Mouse (Mus musculus): ENCODE measurements around the gene Fmc1.
"Not testable (repeated sequence)": the region's sequence is repeated elsewhere in the genome, so short reads cannot be mapped to it uniquely, and the experiment has no call there.

Fmc1 gene

DNA sequence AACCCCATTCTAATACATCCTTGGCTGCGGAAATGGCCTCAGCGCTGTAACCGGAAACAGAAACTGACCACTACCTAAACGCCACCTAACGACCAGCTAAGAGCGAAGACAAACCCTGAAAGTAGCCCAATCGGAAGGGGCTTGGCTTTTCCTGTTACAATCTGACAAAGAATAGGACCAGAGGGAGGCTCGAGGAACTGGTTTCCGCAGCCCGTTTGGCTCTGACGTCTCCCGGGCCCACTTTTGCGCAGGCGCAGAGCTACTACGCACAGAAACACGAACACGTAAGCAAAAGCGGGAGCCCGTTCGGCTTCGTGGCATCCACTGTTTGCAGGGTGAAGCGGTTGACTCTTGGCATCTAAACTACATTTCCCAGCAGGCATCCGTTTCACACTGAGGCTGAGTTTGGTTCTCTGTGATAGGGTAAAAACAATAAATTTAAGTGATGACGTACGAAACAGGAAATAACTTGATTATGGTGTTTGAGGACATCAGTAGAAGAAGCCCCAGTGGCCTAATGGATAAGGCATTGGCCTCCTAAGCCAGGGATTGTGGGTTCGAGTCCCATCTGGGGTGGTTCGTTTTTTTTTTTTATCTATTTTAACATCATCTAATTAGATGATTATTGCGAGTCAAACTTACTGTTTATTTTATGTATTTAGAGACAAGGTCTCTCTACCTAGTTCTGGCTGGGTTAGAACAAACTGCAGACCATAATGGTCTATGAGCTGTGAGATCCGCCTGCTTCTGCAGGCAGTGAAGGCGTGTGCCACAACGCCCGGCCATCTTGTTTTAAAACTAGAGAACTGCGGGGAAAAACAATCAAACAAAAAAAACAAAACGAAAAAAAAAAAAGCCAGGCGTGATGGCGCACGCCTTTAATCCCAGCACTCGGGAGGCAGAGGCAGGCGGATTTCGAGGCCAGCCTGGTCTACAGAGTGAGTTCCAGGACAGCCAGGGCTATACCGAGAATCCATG is at the start of gene Fmc1:
Fmc1 (plus strand) TSS at position 75 of the 978 bp plus-strand sequence.
- peak; percentile 97 for DNase-seq

DNA sequence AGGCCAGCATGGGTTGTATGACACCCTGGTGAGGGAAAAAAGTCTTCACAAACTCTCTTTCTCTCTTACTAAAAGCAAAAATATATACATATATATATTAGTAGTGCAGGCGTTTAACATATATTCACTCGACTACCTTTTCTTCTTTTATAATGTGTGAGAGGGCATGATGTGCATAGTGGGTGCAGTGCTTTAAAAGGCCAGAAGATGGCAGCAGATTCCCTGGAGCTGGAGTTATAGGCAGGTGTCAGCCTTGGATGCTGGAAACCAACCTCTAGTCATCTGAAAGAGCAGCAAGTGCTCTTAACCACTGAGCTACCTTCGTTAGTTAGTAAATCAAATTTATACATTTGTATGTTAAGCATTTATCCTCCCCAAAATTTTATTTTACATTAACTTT is 40.8 kb upstream of the Fmc1 start:
- peak; percentile 22 for DNase-seq

DNA sequence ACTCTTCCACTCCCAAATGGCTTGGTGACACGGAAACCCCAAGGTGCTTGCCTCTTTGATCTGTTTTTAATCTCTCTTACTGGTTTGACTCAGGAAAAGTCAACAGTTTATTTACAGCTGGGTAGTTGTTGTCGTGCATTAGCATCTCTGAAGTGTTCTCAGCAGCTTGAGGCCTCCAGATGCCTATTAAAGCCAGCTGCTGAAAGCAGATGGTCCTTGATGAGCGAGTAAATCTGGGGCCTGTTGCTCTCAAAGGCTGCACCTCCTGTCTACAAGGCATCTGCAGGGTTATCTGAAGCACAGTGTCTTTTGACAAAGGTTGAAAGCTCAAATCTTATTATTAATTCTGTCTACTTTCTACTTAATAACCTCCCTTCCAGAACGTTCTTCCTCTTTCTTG is 37.7 kb upstream of the Fmc1 start:
- no peak for DNase-seq

DNA sequence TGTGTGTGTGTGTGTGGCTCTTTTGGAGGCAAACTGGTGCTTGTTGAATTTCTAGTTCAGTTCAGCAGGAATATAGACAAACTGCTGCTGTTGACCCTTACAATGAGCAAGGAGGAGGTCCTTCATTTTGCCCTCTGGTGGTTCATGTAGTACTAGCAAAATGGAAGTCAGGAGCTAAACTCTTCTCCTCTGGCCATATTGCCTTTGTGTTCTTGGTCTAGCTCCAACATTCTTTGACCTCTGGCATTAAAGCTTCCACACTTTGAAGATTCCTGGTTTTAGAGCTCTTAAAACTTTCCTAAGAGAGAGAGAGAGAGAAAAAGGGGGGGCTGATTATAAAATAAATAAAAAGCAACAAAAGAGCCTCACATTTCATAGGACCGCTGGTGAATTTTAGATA is 21.2 kb upstream of the Fmc1 start:
- no peak for DNase-seq

DNA sequence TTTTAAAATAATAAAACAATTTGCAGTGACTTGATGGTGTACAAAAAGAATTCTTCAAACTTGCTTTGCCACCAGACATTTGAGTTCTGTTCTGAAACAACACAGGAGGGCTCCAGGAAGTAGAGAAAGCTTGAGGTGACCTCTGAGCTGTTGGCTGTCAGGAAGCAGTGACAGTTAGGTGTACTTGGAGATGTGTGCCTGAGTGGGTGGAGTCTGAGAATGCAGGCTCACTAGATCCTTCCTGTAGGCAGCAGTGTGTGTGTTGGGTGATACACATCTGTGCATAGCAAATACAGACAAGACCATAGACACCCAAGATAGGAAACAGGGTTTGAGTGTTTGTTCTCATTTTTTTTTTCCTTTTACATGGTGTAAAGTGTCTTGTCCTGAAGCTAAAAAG is 20.5 kb upstream of the Fmc1 start:
- DNase-seq = no peak

DNA sequence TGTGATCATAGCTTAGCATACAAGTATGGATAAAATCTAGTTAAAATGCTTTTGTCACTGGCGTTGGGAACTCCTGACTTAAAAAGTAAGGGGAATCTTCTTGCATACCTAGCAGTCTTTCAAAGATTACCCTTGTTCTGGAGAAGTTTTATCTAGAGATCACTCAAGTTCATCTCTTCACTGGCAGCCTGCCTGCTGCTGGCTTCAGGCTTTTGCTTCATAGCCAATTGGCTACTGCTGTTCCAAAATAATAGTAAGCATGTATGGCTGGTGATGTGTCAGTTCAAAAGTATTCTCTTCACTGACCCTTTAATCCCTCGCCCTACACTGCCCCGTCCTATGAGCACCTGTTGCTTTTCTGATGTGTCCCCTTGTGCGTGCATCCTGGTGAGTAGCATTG is 18.1 kb upstream of the Fmc1 start:
- no peak for DNase-seq

DNA sequence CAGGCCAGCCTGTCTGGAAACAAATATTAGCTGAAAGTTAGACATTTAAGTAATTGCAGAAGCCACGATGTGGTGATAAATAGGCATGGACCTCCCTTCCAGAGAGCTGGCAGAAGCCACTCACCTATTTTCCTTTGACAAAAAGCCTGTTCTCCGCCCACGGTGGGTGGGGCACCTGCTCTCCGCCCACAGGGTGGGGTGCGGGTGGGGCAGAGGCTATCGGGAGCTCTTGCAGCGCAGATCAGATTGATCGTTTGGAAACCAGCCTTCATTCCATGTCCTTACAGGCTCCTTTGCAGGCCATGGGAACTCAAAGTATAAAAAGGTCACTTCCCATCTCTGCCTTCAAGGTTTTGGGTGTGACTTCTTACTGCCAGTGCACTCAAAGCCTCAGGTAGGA is 9.5 kb upstream of the Fmc1 start:
- DNase-seq = no peak

DNA sequence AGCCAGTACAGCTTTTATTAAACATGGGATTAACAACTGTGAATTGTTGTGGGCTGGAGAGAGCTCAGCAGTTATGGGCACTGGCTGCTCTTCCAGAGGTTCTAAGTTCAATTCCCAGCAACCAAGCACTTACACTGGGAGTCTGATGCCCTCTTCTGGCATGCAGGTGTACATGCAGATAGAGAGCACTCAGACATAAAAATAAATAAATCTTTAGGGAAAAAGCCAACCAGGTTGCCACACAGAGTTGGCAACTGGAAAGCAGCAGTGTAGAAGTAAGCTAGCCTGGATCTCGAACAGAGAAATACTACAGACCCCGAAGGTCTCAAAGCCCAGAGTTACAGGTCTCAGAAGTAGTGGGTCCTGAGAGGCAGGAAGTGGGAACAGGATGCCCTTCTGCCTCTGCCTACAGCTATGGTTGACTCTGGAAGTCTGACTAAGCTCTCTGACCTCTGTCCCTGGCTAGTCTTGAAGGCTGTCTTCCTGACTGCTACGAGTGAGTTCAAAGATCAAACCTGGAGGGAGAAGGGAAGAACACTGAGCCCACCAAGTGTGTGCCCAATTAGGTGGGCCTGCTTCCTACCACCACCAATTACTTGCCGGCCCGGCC is 2.0 kb upstream of the Fmc1 start:
- DNase-seq = no peak

DNA sequence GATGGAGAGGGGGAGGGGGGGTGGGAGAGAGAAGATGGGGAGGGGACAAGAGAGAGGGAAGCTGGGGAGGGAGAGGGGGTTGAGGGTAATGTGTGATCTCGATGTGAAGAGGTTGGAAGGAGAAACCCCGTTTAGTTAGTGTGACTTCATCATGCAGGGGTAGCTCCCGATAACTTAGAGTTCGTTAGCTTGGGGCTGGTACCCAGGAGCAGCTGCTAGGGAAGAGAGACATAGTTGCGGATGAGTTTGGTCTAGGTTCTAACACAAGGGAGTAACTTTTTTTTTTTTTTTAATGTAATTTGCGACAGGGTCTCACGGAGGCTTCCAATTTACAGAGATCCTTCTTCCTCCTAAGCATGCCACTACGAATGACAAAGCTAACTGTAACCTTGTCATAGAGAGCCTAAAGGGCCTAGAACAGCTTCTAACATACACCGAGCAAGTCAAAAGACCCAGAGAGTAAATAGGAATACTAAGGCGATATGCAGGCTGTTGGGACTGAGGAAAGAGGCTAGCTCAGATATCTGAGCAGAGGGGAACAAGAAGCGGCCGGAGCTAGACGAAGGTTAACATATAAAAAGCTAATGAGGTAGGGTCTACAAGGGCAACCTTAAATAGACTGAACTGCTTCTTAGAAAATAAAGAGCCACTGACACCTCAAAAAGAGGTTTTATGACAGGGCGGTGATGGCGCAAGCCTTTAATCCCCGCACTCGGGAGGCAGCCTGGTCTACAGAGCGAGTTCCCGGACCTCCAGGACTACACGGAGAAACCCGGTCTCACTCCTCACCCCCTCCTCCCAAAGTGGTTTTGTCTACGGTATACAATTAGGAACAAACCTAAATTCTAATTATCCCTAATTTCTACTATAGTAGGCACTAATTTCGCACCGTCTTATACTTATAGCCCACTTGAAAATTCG is 542 bp upstream of the Fmc1 start:
- peak; percentile 30 for DNase-seq

DNA sequence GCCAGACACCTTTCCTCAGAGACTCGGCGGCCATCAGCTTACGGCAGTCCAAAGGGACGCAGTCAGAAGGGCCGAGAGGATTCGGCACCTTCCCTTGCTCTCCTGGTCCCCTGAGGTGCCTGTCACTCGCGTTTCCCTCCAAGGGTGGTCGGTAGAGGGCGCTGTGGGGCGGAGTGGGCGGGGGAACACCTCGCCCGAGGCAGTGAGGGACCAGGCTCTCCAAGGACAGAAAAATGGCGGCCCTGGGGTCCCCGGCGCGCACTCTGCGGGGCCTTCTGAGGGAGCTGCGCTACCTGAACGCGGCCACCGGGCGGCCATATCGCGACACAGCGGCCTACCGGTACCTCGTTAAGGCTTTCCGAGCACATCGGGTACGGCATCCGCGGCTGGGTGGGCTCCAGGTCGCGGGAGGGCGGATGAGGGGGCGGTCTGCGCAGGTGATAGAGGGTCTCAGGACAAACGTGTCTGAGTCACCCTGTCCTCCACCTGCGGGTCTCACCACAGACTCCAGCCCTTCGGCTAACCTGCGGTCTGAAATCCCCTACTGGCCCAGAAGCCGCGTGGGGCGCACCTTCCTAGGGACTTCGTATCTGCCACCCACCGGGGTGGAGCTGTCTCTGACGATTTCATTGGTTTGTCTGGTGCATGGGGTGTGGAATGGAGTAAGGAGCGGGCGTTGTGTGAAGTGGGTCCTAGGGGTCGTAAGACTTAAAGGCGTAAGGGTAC is 1.5 kb downstream of the Fmc1 start:
- DNase-seq = peak; percentile 100

DNA sequence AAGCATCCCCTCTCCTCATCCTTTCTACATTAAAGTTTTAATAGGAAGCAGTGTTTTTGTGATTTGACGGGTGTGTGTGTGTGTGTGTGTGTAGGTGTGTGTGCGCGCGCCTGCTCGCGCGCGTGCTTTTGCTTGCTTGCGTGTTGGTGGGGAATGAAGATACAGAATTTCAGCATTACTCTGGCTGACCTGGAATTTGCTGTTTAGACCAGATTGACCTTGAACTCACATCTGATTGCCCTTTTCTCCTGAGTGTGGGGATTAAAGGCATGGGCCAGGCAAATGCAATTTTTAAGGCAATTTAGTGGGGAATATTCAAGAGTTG is 2.0 kb downstream of the Fmc1 start:
- DNase-seq = no peak

DNA sequence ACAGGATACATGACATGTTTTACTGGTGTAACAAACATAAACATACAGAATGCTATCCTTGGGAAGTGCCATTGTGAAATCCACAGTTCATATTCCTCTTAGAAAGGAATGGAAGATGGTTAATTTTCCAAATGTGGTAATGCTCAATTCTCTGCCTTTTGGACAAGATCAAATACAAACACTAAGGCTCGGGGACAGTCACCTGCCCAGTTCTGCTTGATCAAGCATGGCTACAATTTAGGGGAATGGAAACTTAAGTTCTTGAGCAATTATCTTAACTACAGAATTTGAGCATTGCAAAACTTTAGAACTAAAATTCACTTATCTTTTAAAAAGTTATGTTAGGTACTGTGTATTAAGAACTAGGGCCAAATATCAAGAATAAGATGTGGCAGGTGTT is 2.5 kb downstream of the Fmc1 start:
- DNase-seq = no peak

DNA sequence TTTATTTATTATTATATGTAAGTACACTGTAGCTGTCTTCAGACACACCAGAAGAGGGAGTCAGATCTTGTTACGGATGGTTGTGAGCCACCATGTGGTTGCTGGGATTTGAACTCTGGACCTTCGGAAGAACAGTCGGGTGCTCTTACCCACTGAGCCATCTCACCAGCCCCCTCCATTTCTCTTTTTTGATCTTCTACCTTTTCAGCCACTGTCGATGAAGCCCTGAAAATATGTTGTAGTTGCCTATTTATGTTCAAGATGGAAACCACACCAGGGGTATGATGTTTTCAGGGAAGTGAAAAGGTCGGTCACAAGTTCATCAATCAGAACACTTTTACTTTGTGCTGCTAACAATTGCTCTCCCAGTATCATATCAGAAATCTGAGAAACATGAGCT is 10.8 kb downstream of the Fmc1 start:
- not testable (repeated sequence) for DNase-seq

DNA sequence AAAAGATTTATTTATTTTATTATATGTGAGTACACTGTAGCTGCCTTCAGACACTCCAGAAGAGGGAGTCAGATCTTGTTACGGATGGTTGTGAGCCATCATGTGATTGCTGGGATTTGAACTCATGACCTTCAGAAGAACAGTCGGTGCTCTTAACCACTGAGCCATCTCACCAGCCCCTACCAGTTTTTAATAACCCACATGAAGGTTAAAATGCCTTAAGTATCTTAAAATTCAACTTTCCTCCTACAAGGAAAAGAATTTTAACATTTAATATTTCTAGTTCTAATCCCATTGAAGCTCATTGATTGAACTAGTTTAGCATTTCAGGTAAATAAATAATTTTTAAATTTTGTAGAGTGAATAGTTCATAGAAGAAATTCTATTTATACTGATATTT is 13.7 kb downstream of the Fmc1 start:
- not testable (repeated sequence) for DNase-seq

DNA sequence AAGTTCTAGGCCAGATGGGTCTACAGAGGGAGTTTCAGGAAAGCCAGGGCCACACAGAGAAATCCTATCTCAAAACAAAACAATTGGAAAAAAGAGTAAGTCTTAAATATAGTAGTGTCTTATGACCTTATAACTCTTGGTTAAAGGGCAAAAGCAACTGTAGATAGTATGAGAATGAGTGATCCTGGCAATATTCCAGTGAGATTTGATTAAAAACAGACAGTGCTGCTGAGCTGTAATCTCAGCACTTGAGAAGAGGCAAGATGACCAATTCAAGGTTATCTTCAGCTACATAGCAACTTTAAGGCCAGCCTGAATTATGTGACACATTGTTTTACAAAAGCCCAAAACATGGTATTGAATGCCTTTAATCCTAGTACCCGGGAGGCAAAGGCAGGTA is 14.4 kb downstream of the Fmc1 start:
- no peak for DNase-seq

DNA sequence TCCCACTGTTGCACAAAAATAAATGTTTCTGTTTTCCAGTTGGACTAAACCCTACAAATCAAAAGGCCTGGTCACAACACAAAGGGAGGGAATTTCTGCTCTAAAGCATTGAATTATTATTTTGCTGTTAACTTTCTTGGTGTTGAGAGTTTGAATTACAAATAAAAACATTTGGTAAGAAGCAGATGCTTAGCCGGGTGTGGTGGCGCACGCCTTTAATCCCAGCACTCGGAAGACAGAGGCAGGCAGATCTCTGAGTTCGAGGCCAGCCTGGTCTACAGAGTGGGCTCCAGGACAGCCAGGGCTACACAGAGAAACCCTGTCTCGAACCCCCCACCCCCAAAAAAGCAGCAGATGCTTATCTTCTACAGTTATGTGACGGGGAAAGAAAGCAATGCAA is 15.3 kb downstream of the Fmc1 start:
- DNase-seq = not testable (repeated sequence)

DNA sequence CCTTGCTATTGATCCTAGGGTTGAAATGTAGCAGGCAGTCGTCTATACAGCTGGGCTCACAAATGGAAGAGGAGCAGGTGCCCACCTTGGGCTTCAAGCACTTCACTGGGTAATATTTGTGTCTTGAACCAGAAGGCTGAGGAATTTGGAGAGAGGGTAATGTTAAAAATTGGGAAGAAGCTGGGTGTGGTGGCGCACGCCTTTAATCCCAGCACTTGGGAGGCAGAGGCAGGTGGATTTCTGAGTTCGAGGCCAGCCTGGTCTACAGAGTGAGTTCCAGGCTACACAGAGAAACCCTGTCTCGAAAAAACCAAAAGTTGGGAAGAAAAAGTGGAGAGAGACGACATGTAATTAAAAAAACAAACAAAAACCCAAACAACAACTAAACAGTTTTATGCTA is 16.5 kb downstream of the Fmc1 start:
- not testable (repeated sequence) for DNase-seq

DNA sequence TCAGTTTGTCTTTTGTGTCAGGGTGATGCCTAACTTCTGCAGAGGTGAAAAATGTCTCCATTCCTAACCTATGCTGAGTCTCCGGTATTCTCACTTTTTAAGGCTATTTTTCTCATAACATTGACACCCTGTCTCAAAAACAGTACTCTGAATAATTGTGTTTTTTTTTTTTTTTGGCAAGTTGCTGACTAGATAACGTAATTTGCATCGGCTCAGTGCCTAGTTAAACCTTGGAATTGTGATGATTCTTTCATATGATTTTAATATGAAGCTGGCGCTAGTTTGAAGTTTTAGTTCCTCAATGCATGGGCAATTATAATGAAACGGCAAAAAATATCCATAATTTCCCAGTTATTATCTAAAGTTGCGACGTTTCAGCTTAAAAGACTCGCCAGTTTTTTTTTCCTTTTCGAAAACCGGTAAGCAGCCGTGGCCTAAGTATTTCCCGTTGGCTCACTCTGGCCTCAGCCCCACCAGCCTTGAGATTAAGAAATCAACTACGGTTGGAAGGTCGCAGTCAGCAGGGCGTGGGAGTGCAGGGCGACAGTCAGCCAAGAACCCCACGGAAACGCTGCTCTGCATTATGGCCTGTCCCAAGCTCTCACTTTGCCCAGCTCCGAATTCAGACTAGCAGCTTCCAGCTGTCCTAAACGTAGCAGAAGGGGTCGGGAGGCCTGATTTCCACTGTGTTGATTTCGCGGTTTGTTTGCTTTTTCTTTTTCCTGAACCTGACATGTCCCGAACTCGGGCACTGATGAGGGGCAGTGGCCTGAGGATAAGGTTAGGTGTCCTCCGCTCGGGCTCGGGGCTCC is 17.2 kb downstream of the Fmc1 start:
- no peak for DNase-seq

DNA sequence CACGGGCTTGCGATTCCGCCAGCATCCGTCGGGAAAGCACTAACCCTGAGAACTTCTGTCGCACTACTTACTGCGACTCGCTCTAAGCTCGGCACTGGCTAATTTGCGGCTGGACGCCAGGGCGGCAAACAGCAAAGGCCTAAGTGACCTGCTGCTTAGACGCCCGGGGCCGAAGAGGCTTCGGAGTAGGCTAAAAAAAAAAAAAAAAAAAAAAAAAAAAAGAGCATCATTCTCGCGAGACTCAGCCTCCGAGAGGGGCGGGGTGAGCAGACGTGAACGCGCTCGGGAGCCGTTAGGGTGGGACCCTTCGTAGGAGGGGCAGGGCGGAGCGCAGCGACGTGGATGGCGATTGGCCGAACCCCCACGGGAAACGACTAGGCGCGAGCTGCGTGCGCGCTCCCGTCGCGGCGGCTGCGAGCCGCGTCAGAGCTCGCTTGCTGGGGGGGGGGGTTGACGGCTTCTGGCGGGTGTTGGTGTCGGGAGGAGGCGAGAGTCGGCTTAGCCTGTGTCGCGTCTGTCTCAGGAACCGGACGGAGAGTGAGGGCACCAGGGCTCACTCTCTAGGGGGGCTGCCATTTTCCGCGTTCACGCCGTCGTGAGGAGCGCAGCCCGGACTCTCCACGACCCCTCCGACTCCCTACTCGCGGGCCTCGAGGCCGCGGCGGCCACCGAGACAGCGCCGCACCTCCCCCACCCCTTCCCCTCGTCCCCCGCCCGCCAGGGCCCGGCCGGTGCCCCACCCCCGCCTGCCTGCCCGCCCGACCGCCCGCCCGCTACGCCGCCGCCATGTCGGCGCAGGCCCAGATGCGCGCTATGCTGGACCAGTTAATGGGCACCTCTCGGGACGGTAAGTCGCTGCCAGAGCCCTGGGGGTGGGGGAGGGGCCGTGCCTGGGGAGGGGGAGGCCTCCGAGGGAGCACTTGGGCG is 18.0 kb downstream of the Fmc1 start, which contains the start of gene Luc7l2:
Luc7l2 (plus strand) TSS at position 273 of the 927 bp plus-strand sequence.
- peak; percentile 94 for DNase-seq

DNA sequence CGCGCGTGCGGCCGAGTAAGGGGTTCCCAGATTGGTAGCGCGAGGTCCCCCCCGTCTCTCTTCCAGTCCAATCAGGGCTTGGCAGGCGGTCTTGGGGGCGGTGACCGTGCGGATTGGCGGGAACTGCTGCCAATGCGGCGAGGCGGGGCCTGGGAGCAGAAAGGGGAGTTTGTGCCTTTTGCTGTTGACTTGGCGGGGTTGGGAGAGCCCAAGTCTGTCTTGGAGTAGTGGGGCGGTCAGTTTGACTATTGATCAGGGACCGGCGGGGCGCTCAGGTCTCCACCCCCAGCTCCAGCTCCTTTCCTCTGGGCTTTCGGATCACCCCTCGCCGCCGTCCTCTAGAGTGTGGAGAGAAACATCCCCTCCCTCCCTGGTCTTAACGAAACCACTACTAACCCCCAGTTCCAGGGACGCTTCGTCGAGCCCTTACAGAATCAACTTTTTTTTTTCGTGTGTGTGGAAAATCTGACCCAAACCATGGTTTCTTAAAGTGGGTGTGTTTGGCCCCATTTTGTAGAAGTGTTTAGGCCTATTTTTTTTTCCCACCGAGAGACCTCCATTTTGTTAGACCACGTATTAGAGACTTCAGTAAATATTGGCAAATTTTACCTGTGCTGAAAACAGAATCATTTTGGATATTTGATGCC is 18.8 kb downstream of the Fmc1 start:
- peak; percentile 98 for DNase-seq

All from right cerebral cortex, postnatal 4 days (tissue).